Mouse (Mus musculus) urinary bladder, postnatal 36 days (tissue): ENCODE measurements around the gene Foxn3.

Experiments used
- DNase-seq, 2 experiments: peaks; one replicate each; pipeline ENCODE4 v3.0.0; 2022; ENCODE audit warnings: low spot score in 2 of 2, mixed read lengths in 1 of 2

Foxn3 gene

DNA sequence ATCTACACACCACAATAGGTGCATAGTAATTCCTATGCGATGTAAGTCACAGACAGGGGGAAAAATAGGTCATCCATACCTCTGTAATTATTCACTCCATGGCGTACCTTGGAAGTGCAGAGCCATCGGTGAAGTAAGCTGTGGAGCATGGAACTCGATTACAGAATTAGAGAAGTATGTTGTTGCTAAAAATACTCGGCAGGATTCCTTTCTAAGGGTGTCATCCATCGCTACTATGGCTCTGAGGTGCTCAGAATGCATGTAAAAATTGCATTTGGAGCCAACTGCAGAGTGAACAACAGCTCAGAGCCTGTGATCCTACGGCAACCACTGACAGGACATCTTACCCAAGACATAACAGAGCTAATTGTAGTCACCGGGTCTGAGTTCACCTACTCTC is 206.7 kb downstream of the Foxn3 start:
- no peak for DNase-seq

GRCm38 (mm10) chr12:99353692-99354091 is 209.7 kb downstream of the Foxn3 start:
- no peak for DNase-seq

DNA sequence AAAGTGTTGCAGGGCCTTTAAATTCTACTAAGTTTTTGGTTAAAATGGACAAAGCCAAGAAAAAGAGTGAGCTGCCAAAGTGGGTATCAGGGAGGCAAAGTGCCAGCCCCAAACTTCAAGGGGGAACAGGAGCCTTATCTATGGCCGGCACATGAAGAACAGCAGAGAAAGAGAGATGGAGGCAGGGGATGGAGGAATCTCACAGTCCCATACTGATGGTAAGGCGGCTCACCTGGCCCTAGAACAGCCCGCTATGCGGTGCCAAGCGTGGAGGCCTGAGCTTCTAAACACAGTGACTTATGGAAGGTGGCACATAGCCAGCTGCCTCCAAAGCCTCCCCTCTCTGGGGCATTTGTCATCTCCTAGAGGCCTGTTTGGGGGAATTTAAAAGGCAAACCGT is 210.8 kb downstream of the Foxn3 start:
- DNase-seq = no peak

- DNase-seq = no peak
These were observed 211.2 kb downstream of the Foxn3 start for GRCm38 (mm10) chr12:99352136-99352535.

DNA sequence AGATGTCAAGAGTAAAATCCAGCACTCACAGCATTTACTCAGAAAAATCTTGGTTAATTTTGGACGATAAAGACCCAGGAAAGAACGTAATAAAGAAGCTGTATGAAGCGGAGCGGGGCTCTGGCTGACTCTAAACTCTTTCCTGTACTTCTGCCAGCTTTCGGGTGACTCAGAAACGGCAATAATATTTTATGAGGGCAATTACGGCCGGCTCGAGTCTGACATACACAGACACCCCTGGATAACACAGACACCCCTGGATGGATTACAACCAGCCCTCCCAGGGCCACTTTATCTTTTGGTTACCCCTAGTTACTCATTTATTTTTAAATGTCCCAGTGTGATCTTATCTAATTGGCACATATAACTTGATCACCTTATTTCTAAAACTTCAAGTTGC is 211.7 kb downstream of the Foxn3 start:
- peak in 1 of 2 experiments; percentile 62 for DNase-seq

- no peak for DNase-seq
These were observed 213.8 kb downstream of the Foxn3 start for GRCm38 (mm10) chr12:99349650-99349997.

GRCm38 (mm10) chr12:99348940-99349649 is 214.3 kb downstream of the Foxn3 start:
- no peak for DNase-seq

- DNase-seq = no peak
These were observed 215.9 kb downstream of the Foxn3 start for GRCm38 (mm10) chr12:99347512-99347911.

- no peak for DNase-seq
These were observed 216.4 kb downstream of the Foxn3 start for GRCm38 (mm10) chr12:99346982-99347381.

GRCm38 (mm10) chr12:99345323-99345722 is 218.1 kb downstream of the Foxn3 start:
- no peak for DNase-seq

GRCm38 (mm10) chr12:99343378-99343777 is 220.0 kb downstream of the Foxn3 start:
- DNase-seq = no peak

DNA sequence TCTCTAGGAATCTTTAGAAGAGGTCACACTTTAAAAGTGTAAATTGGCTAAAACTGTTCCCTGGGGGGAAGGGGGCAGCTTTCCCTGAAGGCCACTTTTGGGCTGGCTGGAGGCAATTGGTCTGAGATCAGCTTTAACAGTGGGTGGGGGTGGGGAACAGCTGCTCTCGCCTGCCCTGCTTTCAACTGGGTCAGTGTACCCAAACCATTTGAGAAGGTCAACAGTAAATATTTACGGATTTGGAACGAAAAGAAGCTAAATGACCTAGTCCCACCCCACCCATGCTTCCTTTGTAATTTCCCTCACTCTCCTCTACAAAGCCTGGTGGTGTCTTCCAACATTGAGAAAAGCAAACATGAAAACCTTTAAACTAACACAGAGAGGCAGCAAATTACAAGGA is 221.2 kb downstream of the Foxn3 start:
- no peak for DNase-seq

DNA sequence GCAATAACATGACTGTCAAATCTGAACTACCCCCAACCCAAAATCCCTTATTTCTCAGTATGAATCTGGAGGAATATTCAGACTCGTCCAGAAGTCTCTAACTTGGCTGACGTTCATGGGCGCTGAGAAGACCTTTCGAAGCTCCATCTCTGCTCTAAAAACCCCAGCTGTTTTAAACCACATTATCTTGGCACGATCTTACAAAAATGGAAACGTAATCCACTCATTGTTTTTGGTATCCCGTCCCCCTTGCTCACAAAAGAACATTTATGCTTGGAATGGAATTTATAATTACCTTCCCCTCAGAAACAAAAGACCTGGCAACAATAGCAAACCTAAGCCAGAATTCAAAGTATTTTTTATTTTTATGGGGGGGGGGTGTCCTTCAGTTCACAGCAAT is 221.6 kb downstream of the Foxn3 start:
- DNase-seq = no peak

DNA sequence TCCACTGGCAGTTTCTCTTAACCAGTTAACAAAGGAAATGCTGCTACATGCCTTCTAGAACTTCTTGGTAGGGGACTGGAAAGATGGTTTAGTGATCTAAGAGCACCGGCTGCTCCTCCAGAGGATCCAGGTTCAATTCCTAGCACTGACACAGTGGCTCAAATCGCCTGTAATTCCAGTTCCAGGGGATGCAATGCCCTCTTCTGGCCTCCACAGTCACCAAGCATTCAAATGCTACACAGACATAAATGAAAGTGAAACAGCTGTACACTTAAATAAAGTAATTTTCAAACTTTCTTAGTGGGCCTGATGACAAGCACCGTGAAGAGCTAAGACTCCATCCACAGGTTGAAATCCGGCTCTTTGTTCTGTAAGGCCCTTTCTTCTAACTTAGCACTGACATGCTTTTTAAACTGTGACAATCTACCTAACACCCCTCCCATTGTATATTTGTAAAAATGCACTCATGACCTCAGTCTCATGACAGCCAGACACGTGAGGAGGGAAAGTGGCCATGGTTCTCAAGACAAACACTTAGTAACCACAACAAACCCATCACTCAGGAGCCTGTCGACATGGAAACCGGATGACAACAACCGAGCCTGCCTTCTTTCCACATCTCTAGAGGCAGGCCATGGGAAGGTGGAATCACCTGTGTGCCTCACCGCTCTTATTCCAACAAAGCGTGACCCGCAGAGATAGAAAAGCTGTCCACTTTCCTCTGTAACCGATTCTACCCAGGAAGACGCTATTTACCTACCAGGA is 222.8 kb downstream of the Foxn3 start:
- DNase-seq = no peak

GRCm38 (mm10) chr12:99339640-99340325 is 223.6 kb downstream of the Foxn3 start:
- no peak for DNase-seq

DNA sequence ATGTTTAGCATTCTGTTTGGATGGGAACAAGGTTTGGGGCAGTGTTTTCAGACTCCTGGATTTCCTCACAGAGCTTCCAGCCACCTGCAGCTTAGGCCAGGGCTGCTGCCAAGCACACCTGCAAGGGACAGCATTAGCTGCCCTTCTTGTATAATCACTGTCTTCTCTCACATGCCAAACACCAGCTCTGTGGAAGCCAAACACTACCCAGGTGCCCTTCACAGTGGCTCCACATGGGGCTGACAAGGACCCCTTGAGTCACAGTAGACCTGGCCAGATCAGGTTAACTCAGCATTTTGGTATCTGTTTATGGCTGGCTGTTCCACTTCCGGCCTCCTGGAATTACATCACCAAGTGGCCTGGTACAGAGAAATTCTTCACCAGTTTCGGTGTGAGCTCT is 224.6 kb downstream of the Foxn3 start:
- no peak for DNase-seq

DNA sequence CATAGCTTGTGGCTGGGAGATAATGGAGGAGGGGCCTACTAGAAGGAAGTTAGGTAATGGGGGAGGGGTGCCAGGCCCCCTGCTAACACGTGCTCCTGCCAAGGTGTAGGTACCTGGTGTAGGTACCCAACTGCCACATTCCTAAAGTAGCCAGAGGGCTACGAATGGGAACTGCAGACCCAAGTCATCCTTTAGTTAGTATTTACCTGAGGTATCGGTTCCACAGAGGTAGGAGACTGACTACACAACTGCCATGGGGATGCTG is 226.3 kb downstream of the Foxn3 start:
- no peak for DNase-seq

- DNase-seq = peak; percentile 39 to 82
These were observed 226.8 kb downstream of the Foxn3 start for GRCm38 (mm10) chr12:99336349-99337170.

GRCm38 (mm10) chr12:99335628-99336027 is 227.8 kb downstream of the Foxn3 start:
- DNase-seq = peak; percentile 53 to 69

- no peak for DNase-seq
These were observed 229.4 kb downstream of the Foxn3 start for GRCm38 (mm10) chr12:99334026-99334425.

DNA sequence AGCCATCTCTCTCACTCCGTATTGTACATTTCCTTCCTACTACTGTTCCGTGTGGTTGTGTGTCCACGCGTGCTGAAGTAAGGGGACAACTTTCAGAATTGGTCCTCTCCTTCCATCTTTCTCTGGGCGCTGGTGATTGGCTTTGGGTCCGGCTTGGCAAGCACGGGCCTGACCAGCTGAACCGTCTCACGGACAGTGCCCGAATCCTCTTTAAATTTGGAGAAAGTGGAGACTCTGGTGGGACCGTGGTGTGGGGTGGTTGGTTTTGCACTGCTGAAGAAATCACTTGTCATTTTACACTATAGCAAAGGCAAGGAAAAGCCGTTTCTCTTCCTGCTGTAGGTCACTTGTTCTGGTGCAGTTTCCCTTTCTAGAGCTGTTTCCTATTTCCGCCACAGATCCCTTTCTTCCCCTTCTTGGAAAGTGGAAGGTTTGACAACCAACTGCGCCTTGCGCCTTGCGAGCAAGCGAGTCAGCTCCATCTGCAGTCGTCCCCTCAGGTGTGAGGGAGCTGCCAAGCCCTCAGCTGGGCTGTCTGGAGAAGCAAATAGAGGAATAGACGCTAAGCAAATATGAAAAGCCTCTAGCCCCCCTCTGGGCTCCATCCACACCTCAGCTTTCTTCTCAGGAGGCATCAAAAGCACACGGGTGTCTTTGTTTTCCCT is 229.9 kb downstream of the Foxn3 start:
- DNase-seq = no peak
